Mouse (Mus musculus) cortical plate, adult 2 months (tissue): Measurements from ENCODE around the gene Trappc2l.

Experiments used
- CTCF ChIP-seq: fragments of 200-500 bp; IDR thresholded peaks from 2 replicates; pipeline ENCODE4 v1.5.1; 2011; ENCODE audit warnings: mild to moderate bottlenecking, control low read depth, low read length; ENCODE audit not compliant: insufficient read depth; ENCODE audit errors: extremely low read depth
- POLR2A ChIP-seq: fragments of 200-500 bp; IDR thresholded peaks from 2 replicates; pipeline ENCODE4 v1.6.1; 2011; ENCODE audit warnings: mild to moderate bottlenecking, low read length, control low read depth; ENCODE audit not compliant: insufficient read depth; ENCODE audit errors: extremely low read depth

GRCm38 (mm10) chr8:122665667-122666316, 54.4 kb downstream of the Trappc2l start:
- TF ChIP-seq POLR2A (no peak), CTCF (no peak)
